Mouse (Mus musculus): ENCODE results near the gene Gm17606. TPM values are rescaled to one million over a fixed set of nuclear protein-coding genes. Genes with fewer than 3 reads are reported as not detected.
A peak's percentile ranks its signal among the peaks of the same experiment; 100 is the strongest.

Gene Gm17606
- polyA plus RNA-seq, 1 experiment from 2014 or later: not detected

DNA sequence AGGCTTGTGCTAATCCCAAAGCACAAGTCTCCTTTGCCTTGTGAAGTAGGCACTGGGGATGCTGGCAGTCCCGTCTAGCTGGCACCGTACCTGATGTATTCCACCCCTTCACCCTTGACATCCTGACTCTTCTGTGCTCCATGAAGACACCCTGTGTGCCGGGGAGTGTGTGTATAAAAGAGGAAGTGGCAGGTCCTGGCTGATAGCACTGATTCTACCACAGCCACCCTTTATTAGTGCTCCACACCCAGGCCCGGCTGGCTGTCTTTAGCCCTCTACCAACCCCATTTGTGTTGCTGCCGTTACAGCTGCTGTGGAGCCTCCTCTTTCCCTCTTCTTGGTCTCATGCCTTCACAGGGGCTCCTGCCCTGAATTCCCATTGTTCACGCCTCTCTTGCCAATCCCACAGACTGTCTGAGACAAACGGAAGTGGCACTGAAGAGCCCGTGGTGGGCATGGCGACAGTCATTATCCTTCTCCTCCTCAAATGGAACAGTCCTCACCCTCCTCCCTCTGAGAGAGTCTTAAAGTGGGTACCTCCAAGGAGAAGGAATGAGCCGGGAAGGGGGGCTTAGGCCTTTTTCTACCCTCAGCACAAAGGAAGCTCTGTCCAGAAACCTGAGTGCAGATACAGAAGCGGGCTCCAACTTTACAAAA, 10.0 kb upstream of the Gm17606 start:
- H3K4me2 ChIP-seq (replicated peaks; ENCODE audit: low read depth): no peak overlapping the region
- no peak overlapping the region for H3K9ac ChIP-seq (ENCODE audit: low read depth, low read length)
- peaks cover 18% of the 10 kb centered on the region; the same call in 1 of the 2 replicates for H3K36me3 ChIP-seq (ENCODE audit: control insufficient read depth, insufficient read depth)
- no peak for ATAC-seq
- H3K27me3 ChIP-seq (replicated peaks; ENCODE audit: control insufficient read depth, insufficient read depth, low read length): no peaks in the 10 kb centered on the region
- no peaks in the 10 kb centered on the region for H3K4me1 ChIP-seq (replicated peaks; ENCODE audit: control insufficient read depth, insufficient read depth, low read length)
- no peak overlapping the region for H3K4me3 ChIP-seq (ENCODE audit: low read depth, low read length)
- no peaks in the 10 kb centered on the region for H3K9me3 ChIP-seq (ENCODE audit: control insufficient read depth)
- no peak overlapping the region for H3K27ac ChIP-seq (ENCODE audit: low read depth, low read length)
- WGBS: 82% methylated on average over 11 of the region's 11 CpGs
- no peak for TF ChIP-seq CTCF (IDR thresholded peaks at IDR 0.05; ENCODE audit: low read depth)

DNA sequence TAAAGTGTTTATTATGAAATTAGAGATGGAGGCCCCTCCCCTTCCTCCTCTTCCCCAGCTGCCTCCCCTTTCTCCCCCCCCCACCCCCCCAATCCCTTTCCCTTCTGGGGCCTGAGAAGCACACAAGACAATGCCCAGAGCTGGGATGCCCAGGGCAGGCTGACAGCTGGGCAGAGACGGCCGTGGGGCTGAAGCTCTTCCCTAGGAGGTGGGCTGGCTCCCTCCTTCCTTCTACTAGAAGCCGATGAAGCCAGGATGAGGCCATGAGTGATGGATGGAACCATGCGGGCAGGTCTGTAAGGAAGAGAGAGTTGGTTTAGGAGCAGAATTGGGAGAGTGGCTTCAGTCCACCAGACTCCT, 9.5 kb upstream of the Gm17606 start:
- Histone ChIP-seq H3K9me3 (ENCODE audit: control insufficient read depth) (no peaks in the 10 kb centered on the region), H3K4me3 (ENCODE audit: low read depth, low read length) (no peak overlapping the region), H3K4me1 (replicated peaks; ENCODE audit: control insufficient read depth, insufficient read depth, low read length) (no peaks in the 10 kb centered on the region), H3K27ac (ENCODE audit: low read depth, low read length) (no peak overlapping the region), H3K4me2 (replicated peaks; ENCODE audit: low read depth) (no peak overlapping the region), H3K27me3 (replicated peaks; ENCODE audit: control insufficient read depth, insufficient read depth, low read length) (no peaks in the 10 kb centered on the region), H3K36me3 (ENCODE audit: control insufficient read depth, insufficient read depth) (peaks cover 20% of the 10 kb centered on the region; the same call in 1 of the 2 replicates), H3K9ac (ENCODE audit: low read depth, low read length) (no peak overlapping the region)
- no peak for TF ChIP-seq CTCF (IDR thresholded peaks at IDR 0.05; ENCODE audit: low read depth)
- ATAC-seq: no peak
- 78% methylated on average over 4 of the region's 4 CpGs for whole genome bisulfite sequencing

- H3K27ac ChIP-seq (ENCODE audit: low read depth, low read length): no peak overlapping the region
- H3K36me3 ChIP-seq (ENCODE audit: control insufficient read depth, insufficient read depth): peaks cover 20% of the 10 kb centered on the region; the same call in 1 of the 2 replicates
- H3K4me1 ChIP-seq (replicated peaks; ENCODE audit: control insufficient read depth, insufficient read depth, low read length): no peaks in the 10 kb centered on the region
- no peak for TF ChIP-seq CTCF (IDR thresholded peaks at IDR 0.05; ENCODE audit: low read depth)
- no peaks in the 10 kb centered on the region for H3K27me3 ChIP-seq (replicated peaks; ENCODE audit: control insufficient read depth, insufficient read depth, low read length)
- no peak overlapping the region for H3K9ac ChIP-seq (ENCODE audit: low read depth, low read length)
- no peak overlapping the region for H3K4me2 ChIP-seq (replicated peaks; ENCODE audit: low read depth)
- WGBS: 95% methylated on average over 32 of the region's 37 CpGs
- no peak overlapping the region for H3K4me3 ChIP-seq (ENCODE audit: low read depth, low read length)
- ATAC-seq: no peak
- H3K9me3 ChIP-seq (ENCODE audit: control insufficient read depth): no peaks in the 10 kb centered on the region
Measured at GRCm38 (mm10) chr14:54632252-54632651, 8.5 kb upstream of the Gm17606 start.

DNA sequence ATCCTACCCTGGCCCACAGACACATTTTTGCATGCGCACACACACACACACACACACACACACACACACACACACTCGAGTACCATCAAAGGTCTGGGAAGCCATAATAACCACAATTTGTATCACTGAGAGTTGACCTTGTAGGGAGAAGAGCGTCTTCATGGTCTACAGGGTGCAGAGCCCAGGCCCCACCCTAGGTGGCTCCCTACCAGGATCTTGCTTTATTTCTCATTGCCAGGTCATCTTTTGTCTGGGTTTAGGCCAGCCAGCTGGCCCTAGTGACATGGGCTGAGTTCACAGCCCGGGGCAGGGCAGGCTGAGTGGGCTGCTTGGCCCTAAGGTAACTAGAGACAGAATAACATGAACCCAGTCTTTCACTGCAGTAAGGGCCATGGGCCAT, 6.6 kb upstream of the Gm17606 start:
- Histone ChIP-seq H3K4me1 (replicated peaks; ENCODE audit: control insufficient read depth, insufficient read depth, low read length) (no peaks in the 10 kb centered on the region), H3K27ac (ENCODE audit: low read depth, low read length) (no peak overlapping the region), H3K27me3 (replicated peaks; ENCODE audit: control insufficient read depth, insufficient read depth, low read length) (no peaks in the 10 kb centered on the region), H3K9me3 (ENCODE audit: control insufficient read depth) (no peaks in the 10 kb centered on the region), H3K4me3 (ENCODE audit: low read depth, low read length) (no peak overlapping the region), H3K36me3 (ENCODE audit: control insufficient read depth, insufficient read depth) (peaks cover 20% of the 10 kb centered on the region; the same call in 1 of the 2 replicates), H3K9ac (ENCODE audit: low read depth, low read length) (no peak overlapping the region), H3K4me2 (replicated peaks; ENCODE audit: low read depth) (no peak overlapping the region)
- WGBS: 85% methylated on average over 4 of the region's 4 CpGs
- TF ChIP-seq CTCF (IDR thresholded peaks at IDR 0.05; ENCODE audit: low read depth): peak; percentile 42
- ATAC-seq: no peak

DNA sequence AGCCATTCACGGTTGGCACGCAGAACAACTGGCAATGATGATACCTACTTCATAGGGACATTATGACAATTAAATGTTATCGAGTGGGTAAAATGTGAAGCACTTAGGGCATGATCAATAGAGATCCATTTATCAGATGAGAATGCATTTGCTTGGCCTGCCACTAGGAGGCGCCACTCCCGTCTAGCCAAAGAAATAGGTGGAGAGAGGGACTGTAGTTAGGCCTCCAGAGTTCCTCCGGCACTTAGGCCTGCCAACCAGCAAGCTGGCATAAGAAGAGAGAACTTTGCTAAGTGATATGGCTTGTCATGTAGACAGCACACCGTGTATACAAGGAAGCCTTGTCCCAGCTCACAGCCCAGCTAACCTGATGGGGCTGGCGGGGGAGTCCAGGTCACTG, 3.8 kb upstream of the Gm17606 start:
- Histone ChIP-seq H3K27me3 (replicated peaks; ENCODE audit: control insufficient read depth, insufficient read depth, low read length) (no peaks in the 10 kb centered on the region), H3K9me3 (ENCODE audit: control insufficient read depth) (no peaks in the 10 kb centered on the region), H3K4me1 (replicated peaks; ENCODE audit: control insufficient read depth, insufficient read depth, low read length) (no peaks in the 10 kb centered on the region; the same call in 1 of the 2 replicates), H3K4me2 (replicated peaks; ENCODE audit: low read depth) (no peak overlapping the region), H3K27ac (ENCODE audit: low read depth, low read length) (no peak overlapping the region), H3K4me3 (ENCODE audit: low read depth, low read length) (no peak overlapping the region), H3K36me3 (ENCODE audit: control insufficient read depth, insufficient read depth) (peaks cover 18% of the 10 kb centered on the region; the same call in 1 of the 2 replicates), H3K9ac (ENCODE audit: low read depth, low read length) (no peak overlapping the region)
- no peak for ATAC-seq
- WGBS: 57% methylated on average over 8 of the region's 8 CpGs
- TF ChIP-seq CTCF (IDR thresholded peaks at IDR 0.05; ENCODE audit: low read depth): peak; percentile 89

DNA sequence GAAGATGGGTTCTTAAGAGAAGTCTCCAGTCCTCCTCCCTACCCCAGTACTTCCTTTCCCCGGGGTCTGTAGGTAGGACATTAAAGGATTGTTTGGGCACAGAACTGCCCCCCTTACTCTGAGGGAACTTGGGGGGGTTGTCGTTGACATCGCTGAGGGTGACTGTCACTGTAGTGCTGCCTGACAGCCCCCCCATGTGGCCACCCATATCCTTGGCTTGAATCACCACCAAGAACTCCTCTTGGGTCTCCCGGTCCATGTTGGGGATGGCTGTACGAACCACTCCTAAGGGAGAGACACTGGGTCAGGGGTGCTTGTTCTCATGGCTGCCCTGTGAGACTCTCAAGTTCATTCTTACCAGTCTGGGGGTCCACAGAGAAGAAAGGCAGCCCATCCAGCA, 2.5 kb upstream of the Gm17606 start:
- no peak overlapping the region for H3K27ac ChIP-seq (ENCODE audit: low read depth, low read length)
- no peak overlapping the region for H3K4me2 ChIP-seq (replicated peaks; ENCODE audit: low read depth)
- ATAC-seq: no peak
- TF ChIP-seq CTCF (IDR thresholded peaks at IDR 0.05; ENCODE audit: low read depth): peak; percentile 41
- H3K4me1 ChIP-seq (replicated peaks; ENCODE audit: control insufficient read depth, insufficient read depth, low read length): no peaks in the 10 kb centered on the region; the same call in 1 of the 2 replicates
- peaks cover 20% of the 10 kb centered on the region; the same call in 1 of the 2 replicates for H3K36me3 ChIP-seq (ENCODE audit: control insufficient read depth, insufficient read depth)
- WGBS: 63% methylated on average over 5 of the region's 5 CpGs
- no peaks in the 10 kb centered on the region for H3K9me3 ChIP-seq (ENCODE audit: control insufficient read depth)
- H3K9ac ChIP-seq (ENCODE audit: low read depth, low read length): no peak overlapping the region
- H3K4me3 ChIP-seq (ENCODE audit: low read depth, low read length): no peak overlapping the region
- no peaks in the 10 kb centered on the region for H3K27me3 ChIP-seq (replicated peaks; ENCODE audit: control insufficient read depth, insufficient read depth, low read length)

Data from intestine, postnatal 0 days (tissue).